Mouse (Mus musculus): ENCODE results near the gene Dusp8.

GRCm38 (mm10) chr7:142080876-142081275 is 14.8 kb downstream of the Dusp8 start:
- TF ChIP-seq CTCF (IDR thresholded peaks at IDR 0.05; ENCODE audit: extremely low read depth, insufficient read depth, low read length), result no peak
- TF ChIP-seq POLR2A (IDR thresholded peaks at IDR 0.05; ENCODE audit: extremely low read depth, insufficient read depth, low read length), result no peak

Measured in cortical plate, adult 2 months (tissue).